Mouse (Mus musculus): ENCODE measurements around the gene Igflr1.

Igflr1 gene

GRCm38 (mm10) chr7:30613529-30614112 is 48.4 kb downstream of the Igflr1 start:
- peak; percentile 42 for DNase-seq (ENCODE audit: low read depth, low spot score)

- no peak for DNase-seq (ENCODE audit: low read depth, low spot score)
Measured at GRCm38 (mm10) chr7:30614454-30614853, 49.2 kb downstream of the Igflr1 start.

- DNase-seq (ENCODE audit: low read depth, low spot score): no peak
Measured at GRCm38 (mm10) chr7:30615049-30615760, 50.0 kb downstream of the Igflr1 start.

All from retina, postnatal 7 days (tissue).